Mouse (Mus musculus): ENCODE measurements at regions not wholly inside any gene's neighbourhood (a gene's known extent, or its start where the extent isn't known, plus 50 kb on each side); places are given as distances from the start of the nearest gene placed in this dataset.

GRCm38 (mm10) chr12:9254301-9254860, 224.6 kb downstream of the Ttc32 start:
- H3K36me3 ChIP-seq (replicated peaks in 1 of 2; ENCODE audit: control insufficient read depth in 1 of 2, insufficient read depth in 1 of 2, low read length in 1 of 2) = no peaks in the 10 kb centered on the region
- no peak overlapping the region for H3K9ac ChIP-seq (ENCODE audit: insufficient read depth, low read depth)
- no peak overlapping the region for H3K27ac ChIP-seq (ENCODE audit: insufficient read depth, low read depth)
- H3K4me3 ChIP-seq (replicated peaks in 1 of 3; ENCODE audit: low read depth in 2 of 3, low read length in 2 of 3, poor library complexity in 1 of 3) = no peak overlapping the region
- TF ChIP-seq CHD2 (IDR thresholded peaks at IDR 0.05; ENCODE audit: low read length) = no peak
- no peak for TF ChIP-seq JUN (IDR thresholded peaks at IDR 0.05; ENCODE audit: insufficient read depth, low read depth, low read length)
- TF ChIP-seq TBP (conservative IDR thresholded peaks at IDR 0.05; ENCODE audit: low read depth, low read length) = no peak
- TF ChIP-seq USF2 (conservative IDR thresholded peaks at IDR 0.05; ENCODE audit: low read depth, low read length) = no peak
- H3K27me3 ChIP-seq (replicated peaks) = no peaks in the 10 kb centered on the region
- no peaks in the 10 kb centered on the region for H3K79me2 ChIP-seq (replicated peaks; ENCODE audit: control insufficient read depth, extremely low read depth, insufficient read depth, poor library complexity, severe bottlenecking)
- H3K9me3 ChIP-seq (replicated peaks; ENCODE audit: low read length) = no peaks in the 10 kb centered on the region
- H3K4me2 ChIP-seq (ENCODE audit: insufficient read depth, low read depth, poor library complexity, severe bottlenecking) = no peak overlapping the region
- dilution Hi-C loops (cut with MboI; ENCODE audit: extremely low pct_ligation_motif_present, extremely low pct_unique_long_range_greater_than_20kb, low sequenced_read_pairs) (no loop called here), in situ Hi-C loops (cut with MboI; ENCODE audit: low pct_ligation_motif_present, low pct_unique_long_range_greater_than_20kb, low sequenced_read_pairs) (no loop called here)
- no peak for DNase-seq (ENCODE audit: extremely low read depth)
- H3K4me1 ChIP-seq (ENCODE audit: control insufficient read depth in 1 of 2, insufficient read depth in 2 of 2) = peaks cover 0 to 14% of the 10 kb centered on the region in 2 experiments; a peak in 2 of 4 replicates

- Histone ChIP-seq H3K79me2 (replicated peaks; ENCODE audit: control insufficient read depth, extremely low read depth, insufficient read depth, poor library complexity, severe bottlenecking) (no peaks in the 10 kb centered on the region), H3K27me3 (replicated peaks) (no peaks in the 10 kb centered on the region), H3K27ac (ENCODE audit: insufficient read depth, low read depth) (no peak overlapping the region), H3K36me3 (replicated peaks in 1 of 2; ENCODE audit: control insufficient read depth in 1 of 2, insufficient read depth in 1 of 2, low read length in 1 of 2) (no peaks in the 10 kb centered on the region), H3K4me3 (replicated peaks in 1 of 3; ENCODE audit: low read depth in 2 of 3, low read length in 2 of 3, poor library complexity in 1 of 3) (no peak overlapping the region), H3K4me2 (ENCODE audit: insufficient read depth, low read depth, poor library complexity, severe bottlenecking) (no peak overlapping the region), H3K9me3 (replicated peaks; ENCODE audit: low read length) (no peaks in the 10 kb centered on the region), H3K9ac (ENCODE audit: insufficient read depth, low read depth) (no peak overlapping the region), H3K4me1 (ENCODE audit: control insufficient read depth in 1 of 2, insufficient read depth in 2 of 2) (peaks cover 0 to 14% of the 10 kb centered on the region in 2 experiments; a peak in 2 of 4 replicates)
- dilution Hi-C loops (cut with MboI; ENCODE audit: extremely low pct_ligation_motif_present, extremely low pct_unique_long_range_greater_than_20kb, low sequenced_read_pairs) = no loop called here
- TF ChIP-seq EP300 (IDR thresholded peaks at IDR 0.05; ENCODE audit: low read length) = no peak
- TF ChIP-seq E2F4 (IDR thresholded peaks at IDR 0.05; ENCODE audit: insufficient replicate concordance, low read depth, low read length) = no peak
- TF ChIP-seq RAD21 (IDR thresholded peaks at IDR 0.05; ENCODE audit: low read depth, low read length) = no peak
- no peak for TF ChIP-seq MEF2A (IDR thresholded peaks at IDR 0.05; ENCODE audit: borderline replicate concordance, low read depth, low read length)
- no peak for TF ChIP-seq CTCF (conservative IDR thresholded peaks at IDR 0.05 in 1 of 2, IDR thresholded peaks at IDR 0.05 in 1 of 2; ENCODE audit: low read depth in 2 of 2, low read length in 2 of 2)
- TF ChIP-seq USF2 (conservative IDR thresholded peaks at IDR 0.05; ENCODE audit: low read depth, low read length) = no peak
- no peak for TF ChIP-seq JUND (conservative IDR thresholded peaks at IDR 0.05; ENCODE audit: low read depth, low read length)
- no peak for TF ChIP-seq KAT2A (IDR thresholded peaks at IDR 0.05; ENCODE audit: insufficient replicate concordance, low read length)
- TF ChIP-seq TCF12 (IDR thresholded peaks at IDR 0.05; ENCODE audit: low read depth, low read length) = no peak
- TF ChIP-seq SIN3A (IDR thresholded peaks at IDR 0.05; ENCODE audit: low read length) = no peak
- TF ChIP-seq JUN (IDR thresholded peaks at IDR 0.05; ENCODE audit: insufficient read depth, low read depth, low read length) = no peak
- TF ChIP-seq POLR2A (IDR thresholded peaks at IDR 0.05; ENCODE audit: low read depth, low read length) = no peak
- no peak for TF ChIP-seq MYC (IDR thresholded peaks at IDR 0.05; ENCODE audit: low read depth, low read length)
- DNase-seq (ENCODE audit: extremely low read depth) = no peak
- in situ Hi-C loops (cut with MboI; ENCODE audit: low pct_ligation_motif_present, low pct_unique_long_range_greater_than_20kb, low sequenced_read_pairs) = no loop called here
Measured at GRCm38 (mm10) chr12:9255661-9256486, 226.1 kb downstream of the Ttc32 start.
